Mouse (Mus musculus) kidney, embryonic 14.5 days (tissue): ENCODE results near the gene 6030468B19Rik. TPM values are rescaled to one million over a fixed set of nuclear protein-coding genes. Genes with fewer than 3 reads are reported as not detected.
A peak's percentile ranks its signal among the peaks of the same experiment; 100 is the strongest.

ENCODE experiments used
- ATAC-seq: fragments of 200-750 bp; cut with Nextera tagmentation; 2 replicates; pipeline ENCODE4 v1.8.0; 2017; ENCODE audit warnings: moderate number of reproducible peaks, mild to moderate bottlenecking, moderate TSS enrichment, moderate library complexity; ENCODE audit not compliant: low FRiP score, low TSS enrichment
- H3K27ac ChIP-seq: fragments of 300-500 bp; sonication (generic); 2 replicates; pipeline ENCODE4 v1.5.1; 2014; ENCODE audit warnings: low read depth, mild to moderate bottlenecking, low read length, moderate library complexity, mixed read lengths
- H3K27me3 ChIP-seq: fragments of 300-500 bp; sonication (generic); 2 replicates; pipeline ENCODE4 v1.6.1; 2014; ENCODE audit warnings: mild to moderate bottlenecking, low read length; ENCODE audit not compliant: control insufficient read depth, insufficient read depth
- H3K36me3 ChIP-seq: fragments of 300-500 bp; sonication (generic); 2 replicates; pipeline ENCODE4 v1.6.1; 2014; ENCODE audit warnings: low read length, mixed read lengths; ENCODE audit not compliant: control insufficient read depth, insufficient read depth
- H3K4me1 ChIP-seq: fragments of 300-500 bp; sonication (generic); 2 replicates; pipeline ENCODE4 v1.6.1; 2014; ENCODE audit warnings: low read length, mixed read lengths; ENCODE audit not compliant: control insufficient read depth, insufficient read depth
- H3K4me2 ChIP-seq: fragments of 300-500 bp; sonication (generic); replicated peaks from 2 replicates; pipeline ENCODE4 v1.6.1; 2014; ENCODE audit warnings: low read depth, mild to moderate bottlenecking, low read length
- H3K4me3 ChIP-seq: fragments of 300-500 bp; sonication (generic); 2 replicates; pipeline ENCODE4 v1.5.1; 2014; ENCODE audit warnings: mild to moderate bottlenecking, low read length
- H3K9ac ChIP-seq: fragments of 300-500 bp; sonication (generic); 2 replicates; pipeline ENCODE4 v1.6.1; 2014; ENCODE audit warnings: low read depth, mild to moderate bottlenecking, low read length, moderate library complexity
- H3K9me3 ChIP-seq: fragments of 300-500 bp; sonication (generic); 2 replicates; pipeline ENCODE4 v1.6.1; 2016; ENCODE audit warnings: low read length; ENCODE audit not compliant: control insufficient read depth
- WGBS: fragments of 180-500 bp; shearing (Covaris S2); extraction: QIAGEN DNeasy Blood & Tissue Kit; methylation state at CpG from one replicate; pipeline ENCODE4 v1.1.7; 2014; 5-methylcytosine and 5-hydroxymethylcytosine counted together
- polyA plus RNA-seq: library from polyadenylated mRNA; unstranded; fragments of >200 nt; fragmentation: Nextera tagmentation; extraction: Ambion mirVana; gene quantifications from 2 replicates; pipeline ENCODE4 v1.2.1, GENCODE M21; 2014

The 6030468B19Rik gene
- polyA plus RNA-seq, 1 experiment from 2014 or later, result not detected

DNA sequence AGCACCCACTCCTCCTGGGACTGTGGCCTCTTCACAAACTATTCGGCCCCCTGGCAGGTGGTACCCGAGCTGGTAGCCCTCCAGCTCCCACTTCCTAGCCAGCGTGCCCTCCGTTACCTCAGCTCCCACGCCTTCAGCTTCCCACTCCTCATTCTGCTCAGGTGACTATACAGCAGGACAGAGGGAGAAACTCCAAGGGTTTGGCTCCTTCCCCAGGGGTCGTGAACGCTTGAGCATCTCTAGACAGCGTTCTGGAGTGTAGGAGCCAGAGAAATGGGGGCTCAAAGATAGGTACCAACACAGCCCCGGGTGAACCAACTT lies 6.1 kb upstream of the 6030468B19Rik start:
- ATAC-seq, result no peak
- Histone ChIP-seq H3K36me3 (no peaks in the 10 kb centered on the region), H3K27me3 (no peaks in the 10 kb centered on the region), H3K4me3 (no peak overlapping the region), H3K9ac (no peak overlapping the region), H3K4me1 (no peaks in the 10 kb centered on the region), H3K9me3 (no peaks in the 10 kb centered on the region), H3K27ac (no peak overlapping the region), H3K4me2 (no peak overlapping the region)
- 84% methylated on average over 9 of the region's 9 CpGs for WGBS

GRCm38 (mm10) chr11:117792281-117792888 lies 5.1 kb upstream of the 6030468B19Rik start:
- no peak overlapping the region for H3K27ac ChIP-seq
- peak overlapping the region; percentile 11 for H3K4me3 ChIP-seq
- peak overlapping the region; percentile 45 for H3K4me2 ChIP-seq
- no peaks in the 10 kb centered on the region for H3K27me3 ChIP-seq
- no peaks in the 10 kb centered on the region for H3K4me1 ChIP-seq
- H3K9me3 ChIP-seq, result no peaks in the 10 kb centered on the region
- peak; percentile 71 for ATAC-seq
- H3K36me3 ChIP-seq, result no peaks in the 10 kb centered on the region
- peak overlapping the region; percentile 47; the same call in 1 of the 2 replicates for H3K9ac ChIP-seq
- 10% methylated on average over 22 of the region's 22 CpGs for WGBS

GRCm38 (mm10) chr11:117794035-117794551 lies 3.4 kb upstream of the 6030468B19Rik start:
- no peak overlapping the region for H3K27ac ChIP-seq
- no peak for ATAC-seq
- H3K4me3 ChIP-seq, result no peak overlapping the region
- H3K4me2 ChIP-seq, result no peak overlapping the region
- no peaks in the 10 kb centered on the region for H3K36me3 ChIP-seq
- H3K27me3 ChIP-seq, result no peaks in the 10 kb centered on the region
- H3K9me3 ChIP-seq, result no peaks in the 10 kb centered on the region
- H3K4me1 ChIP-seq, result no peaks in the 10 kb centered on the region
- H3K9ac ChIP-seq, result no peak overlapping the region
- WGBS, result 49% methylated on average over 4 of the region's 4 CpGs

DNA sequence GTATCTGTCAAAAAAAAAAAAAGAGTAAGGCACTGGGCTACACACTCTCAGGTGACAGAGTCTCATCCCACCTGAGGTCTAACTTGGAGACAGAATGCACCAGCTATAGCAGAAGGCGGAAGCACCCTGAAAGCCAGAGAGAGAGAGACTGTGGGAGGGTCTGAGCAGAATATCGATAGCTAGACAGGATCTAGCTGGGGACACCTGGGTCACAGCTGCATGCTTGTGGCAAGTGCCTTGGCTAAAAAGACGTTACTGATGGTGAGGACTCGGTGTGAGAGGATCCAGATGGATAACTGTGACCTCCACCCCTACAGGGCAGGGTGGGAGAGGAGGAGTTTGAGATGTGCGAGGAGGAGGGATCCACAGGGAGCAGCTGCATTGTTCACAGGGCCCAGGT lies 506 bp upstream of the 6030468B19Rik start:
- Histone ChIP-seq H3K4me2 (no peak overlapping the region), H3K4me3 (no peak overlapping the region), H3K36me3 (no peaks in the 10 kb centered on the region), H3K9me3 (no peaks in the 10 kb centered on the region), H3K27me3 (no peaks in the 10 kb centered on the region), H3K9ac (no peak overlapping the region), H3K4me1 (no peaks in the 10 kb centered on the region), H3K27ac (no peak overlapping the region)
- no peak for ATAC-seq
- WGBS, result 23% methylated on average over 5 of the region's 5 CpGs

GRCm38 (mm10) chr11:117798160-117798541 lies 691 bp downstream of the 6030468B19Rik start:
- ATAC-seq, result 0 out of 2 replicates have a peak, but pooled peaks have one; percentile 28
- 24% methylated on average over 2 of the region's 2 CpGs for WGBS
- no peaks in the 10 kb centered on the region for H3K9me3 ChIP-seq
- no peaks in the 10 kb centered on the region for H3K4me1 ChIP-seq
- H3K4me3 ChIP-seq, result no peak overlapping the region
- H3K9ac ChIP-seq, result no peak overlapping the region
- H3K4me2 ChIP-seq, result no peak overlapping the region
- H3K27me3 ChIP-seq, result no peaks in the 10 kb centered on the region
- H3K27ac ChIP-seq, result no peak overlapping the region
- no peaks in the 10 kb centered on the region for H3K36me3 ChIP-seq

GRCm38 (mm10) chr11:117799174-117799573 lies 1.7 kb downstream of the 6030468B19Rik start:
- H3K4me1 ChIP-seq, result no peaks in the 10 kb centered on the region
- WGBS, result 71% methylated on average over 5 of the region's 5 CpGs
- ATAC-seq, result no peak
- no peak overlapping the region for H3K27ac ChIP-seq
- H3K9me3 ChIP-seq, result no peaks in the 10 kb centered on the region
- no peak overlapping the region for H3K4me3 ChIP-seq
- H3K36me3 ChIP-seq, result no peaks in the 10 kb centered on the region
- no peaks in the 10 kb centered on the region for H3K27me3 ChIP-seq
- no peak overlapping the region for H3K9ac ChIP-seq
- no peak overlapping the region for H3K4me2 ChIP-seq

DNA sequence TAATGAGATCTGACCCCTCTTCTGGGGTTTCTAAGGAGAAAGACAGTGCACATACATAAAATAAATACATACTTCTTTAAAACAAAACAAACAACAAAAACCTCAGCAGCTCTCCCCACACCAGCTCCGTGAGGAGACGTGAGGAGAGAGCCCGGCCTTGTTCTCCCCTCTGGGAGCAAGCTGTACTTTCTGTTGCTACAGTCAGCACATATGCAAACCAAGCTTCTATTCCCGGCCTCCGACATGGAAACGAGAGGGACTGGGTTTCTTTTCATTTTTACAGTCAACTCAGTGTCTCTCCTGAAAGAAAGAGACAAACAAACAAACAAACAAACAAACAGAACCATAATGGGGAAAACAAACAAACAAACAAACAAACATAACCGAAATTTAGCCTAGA lies 2.6 kb downstream of the 6030468B19Rik start:
- no peak overlapping the region for H3K4me2 ChIP-seq
- ATAC-seq, result no peak

GRCm38 (mm10) chr11:117801650-117802049 lies 4.2 kb downstream of the 6030468B19Rik start:
- Histone ChIP-seq H3K9me3 (no peaks in the 10 kb centered on the region), H3K27me3 (no peaks in the 10 kb centered on the region), H3K36me3 (no peaks in the 10 kb centered on the region), H3K4me3 (no peak overlapping the region), H3K4me2 (no peak overlapping the region), H3K9ac (no peak overlapping the region), H3K27ac (no peak overlapping the region), H3K4me1 (no peaks in the 10 kb centered on the region)
- 37% methylated on average over 7 of the region's 7 CpGs for WGBS
- no peak for ATAC-seq

More for the DNA sequence above, 2.6 kb downstream of the 6030468B19Rik start:
- H3K9me3 ChIP-seq, result no peaks in the 10 kb centered on the region
- no peak overlapping the region for H3K27ac ChIP-seq
- whole genome bisulfite sequencing, result 86% methylated on average over 7 of the region's 7 CpGs
- no peak overlapping the region for H3K9ac ChIP-seq
- no peaks in the 10 kb centered on the region for H3K36me3 ChIP-seq
- H3K4me1 ChIP-seq, result no peaks in the 10 kb centered on the region
- H3K4me3 ChIP-seq, result no peak overlapping the region
- no peaks in the 10 kb centered on the region for H3K27me3 ChIP-seq

GRCm38 (mm10) chr11:117803166-117803688 lies 5.8 kb downstream of the 6030468B19Rik start:
- Histone ChIP-seq H3K27ac (no peak overlapping the region), H3K4me2 (no peak overlapping the region), H3K9ac (no peak overlapping the region), H3K27me3 (no peaks in the 10 kb centered on the region), H3K4me3 (no peak overlapping the region), H3K9me3 (no peaks in the 10 kb centered on the region), H3K36me3 (no peaks in the 10 kb centered on the region), H3K4me1 (no peaks in the 10 kb centered on the region)
- WGBS, result 100% methylated on average over 3 of the region's 3 CpGs
- ATAC-seq, result no peak
